Mouse (Mus musculus) C2C12 (cell line): ENCODE data around the gene Gm21981.

ENCODE experiments used
- CEBPB ChIP-seq: IDR thresholded peaks from one replicate; pipeline ENCODE4 v1.6.1; 2011; ENCODE audit warnings: low read depth, mild to moderate bottlenecking, control low read depth, moderate library complexity
- CTCF ChIP-seq: IDR thresholded peaks from one replicate; pipeline ENCODE4 v1.5.1; 2011; ENCODE audit not compliant: control insufficient read depth, insufficient read depth, insufficient read length
- FOSL1 ChIP-seq: IDR thresholded peaks from one replicate; pipeline ENCODE4 v1.8.0; 2011; ENCODE audit warnings: mild to moderate bottlenecking, low read length; ENCODE audit not compliant: poor library complexity, insufficient read depth, severe bottlenecking
- MAX ChIP-seq: IDR thresholded peaks from one replicate; pipeline ENCODE4 v1.6.1; 2011; ENCODE audit warnings: mild to moderate bottlenecking, control low read depth
- MYOD1 ChIP-seq: IDR thresholded peaks from one replicate; pipeline ENCODE4 v1.6.1; 2011; ENCODE audit warnings: low read depth; ENCODE audit not compliant: control insufficient read depth, insufficient read length
- MYOG ChIP-seq: IDR thresholded peaks from one replicate; pipeline ENCODE4 v1.6.1; 2011; ENCODE audit not compliant: control insufficient read depth, insufficient read length; ENCODE audit errors: extremely low read depth
- USF1 ChIP-seq: IDR thresholded peaks from one replicate; pipeline ENCODE4 v1.6.1; 2011; ENCODE audit warnings: low read depth, mild to moderate bottlenecking, control low read depth, moderate library complexity

DNA sequence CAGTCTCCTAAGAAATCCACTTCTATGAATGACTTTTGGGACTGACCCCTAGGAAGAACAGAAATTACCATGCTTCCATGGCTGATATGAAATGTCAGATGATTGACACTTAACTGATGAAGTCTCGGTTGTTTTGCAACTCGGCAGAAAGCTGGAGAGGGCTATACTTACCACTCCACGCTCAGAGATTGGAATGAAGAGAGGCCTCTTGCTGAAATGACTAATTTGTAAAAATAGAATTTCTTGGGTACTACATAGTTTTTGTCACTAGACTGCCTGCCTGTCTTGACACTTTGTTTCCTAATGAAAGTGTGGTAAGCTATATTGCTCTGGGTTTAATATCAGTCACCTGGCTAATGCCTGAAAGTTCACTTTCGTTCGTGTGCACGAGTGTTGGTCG is 29.8 kb downstream of the Gm21981 start:
- TF ChIP-seq CTCF (no peak), CEBPB (no peak), MYOG (no peak), USF1 (no peak), MAX (no peak), MYOD1 (no peak), FOSL1 (no peak)
